Mouse (Mus musculus) MEL (cell line): ENCODE data around the gene Gnb5.

Experiments
- ELF1 ChIP-seq: IDR thresholded peaks from 2 replicates; pipeline ENCODE4 v1.6.1; 2014; ENCODE audit warnings: low read depth, mild to moderate bottlenecking, inconsistent platforms, low read length, improper control_type of control experiment, moderate library complexity
- ZMIZ1 ChIP-seq: IDR thresholded peaks from 2 replicates; pipeline ENCODE4 v1.6.1; 2012; ENCODE audit warnings: low read depth, mild to moderate bottlenecking, inconsistent platforms, low read length, improper control_type of control experiment, moderate library complexity

- TF ChIP-seq ELF1 (no peak), ZMIZ1 (no peak)
Measured at GRCm38 (mm10) chr9:75274486-75274885, 31.6 kb upstream of the Gnb5 start.
